Mouse (Mus musculus): Measurements from ENCODE around the gene Nacad. TPM values are rescaled to one million over a fixed set of nuclear protein-coding genes. Genes with fewer than 3 reads are reported as not detected.

Nacad gene
- polyA plus RNA-seq, 1 experiment: not detected

DNA sequence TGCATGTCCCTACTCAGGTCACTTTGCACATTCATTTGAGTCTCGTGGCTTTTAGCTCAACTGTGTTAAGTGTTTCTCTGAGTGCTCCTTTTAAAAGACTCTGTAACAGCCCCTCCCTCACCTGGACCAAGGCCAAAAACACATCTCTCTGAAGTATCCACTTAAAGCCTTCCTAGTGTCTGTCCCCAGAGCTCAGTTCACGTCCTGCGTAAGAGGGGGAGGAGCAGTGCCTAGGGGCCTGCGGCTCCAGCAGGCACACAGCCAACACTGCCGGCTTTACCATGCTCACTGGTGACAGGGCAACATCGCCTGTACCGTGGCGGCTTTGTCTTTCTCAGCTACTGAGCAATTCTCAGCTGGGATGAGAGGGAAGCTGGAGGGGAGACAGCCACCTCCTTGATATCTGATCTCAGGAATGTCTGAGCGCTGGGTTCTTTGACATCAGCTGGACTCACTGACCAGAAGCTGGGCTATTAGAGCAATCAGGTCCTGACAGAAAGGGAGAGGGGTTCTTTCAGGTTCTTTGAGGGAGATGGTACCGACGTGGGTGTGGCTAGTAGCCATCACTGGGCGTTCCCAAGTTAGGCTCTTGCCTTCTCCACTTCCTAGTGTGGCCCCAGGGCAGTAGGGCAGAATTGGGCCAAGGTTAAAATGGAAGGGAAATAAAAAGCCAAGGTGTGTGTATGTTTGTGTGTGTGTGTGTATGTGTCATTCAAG is 1.8 kb downstream of the Nacad start:
- TF ChIP-seq CTCF (IDR thresholded peaks at IDR 0.05; ENCODE audit: low read depth, low read length): no peak
- no peak for TF ChIP-seq POLR2A (IDR thresholded peaks at IDR 0.05; ENCODE audit: borderline replicate concordance, low read depth, low read length)
- Histone ChIP-seq H3K27ac (ENCODE audit: insufficient read depth, low read depth, low read length) (no peak overlapping the region), H3K4me1 (ENCODE audit: control insufficient read depth, insufficient read depth, low read length) (no peaks in the 10 kb centered on the region), H3K4me3 (ENCODE audit: insufficient read depth, low read length) (no peak overlapping the region)

- Histone ChIP-seq H3K4me3 (ENCODE audit: insufficient read depth, low read length) (no peak overlapping the region), H3K27ac (ENCODE audit: insufficient read depth, low read depth, low read length) (no peak overlapping the region), H3K4me1 (ENCODE audit: control insufficient read depth, insufficient read depth, low read length) (no peaks in the 10 kb centered on the region)
- TF ChIP-seq POLR2A (IDR thresholded peaks at IDR 0.05; ENCODE audit: borderline replicate concordance, low read depth, low read length) (no peak), CTCF (IDR thresholded peaks at IDR 0.05; ENCODE audit: low read depth, low read length) (no peak)
Observed at GRCm38 (mm10) chr11:6603224-6603623, 2.6 kb downstream of the Nacad start.

- H3K4me3 ChIP-seq (ENCODE audit: insufficient read depth, low read length): no peak overlapping the region
- no peak overlapping the region for H3K27ac ChIP-seq (ENCODE audit: insufficient read depth, low read depth, low read length)
- no peaks in the 10 kb centered on the region for H3K4me1 ChIP-seq (ENCODE audit: control insufficient read depth, insufficient read depth, low read length)
- TF ChIP-seq POLR2A (IDR thresholded peaks at IDR 0.05; ENCODE audit: borderline replicate concordance, low read depth, low read length) (no peak), CTCF (IDR thresholded peaks at IDR 0.05; ENCODE audit: low read depth, low read length) (no peak)
Observed at GRCm38 (mm10) chr11:6602662-6603061, 3.2 kb downstream of the Nacad start.

DNA sequence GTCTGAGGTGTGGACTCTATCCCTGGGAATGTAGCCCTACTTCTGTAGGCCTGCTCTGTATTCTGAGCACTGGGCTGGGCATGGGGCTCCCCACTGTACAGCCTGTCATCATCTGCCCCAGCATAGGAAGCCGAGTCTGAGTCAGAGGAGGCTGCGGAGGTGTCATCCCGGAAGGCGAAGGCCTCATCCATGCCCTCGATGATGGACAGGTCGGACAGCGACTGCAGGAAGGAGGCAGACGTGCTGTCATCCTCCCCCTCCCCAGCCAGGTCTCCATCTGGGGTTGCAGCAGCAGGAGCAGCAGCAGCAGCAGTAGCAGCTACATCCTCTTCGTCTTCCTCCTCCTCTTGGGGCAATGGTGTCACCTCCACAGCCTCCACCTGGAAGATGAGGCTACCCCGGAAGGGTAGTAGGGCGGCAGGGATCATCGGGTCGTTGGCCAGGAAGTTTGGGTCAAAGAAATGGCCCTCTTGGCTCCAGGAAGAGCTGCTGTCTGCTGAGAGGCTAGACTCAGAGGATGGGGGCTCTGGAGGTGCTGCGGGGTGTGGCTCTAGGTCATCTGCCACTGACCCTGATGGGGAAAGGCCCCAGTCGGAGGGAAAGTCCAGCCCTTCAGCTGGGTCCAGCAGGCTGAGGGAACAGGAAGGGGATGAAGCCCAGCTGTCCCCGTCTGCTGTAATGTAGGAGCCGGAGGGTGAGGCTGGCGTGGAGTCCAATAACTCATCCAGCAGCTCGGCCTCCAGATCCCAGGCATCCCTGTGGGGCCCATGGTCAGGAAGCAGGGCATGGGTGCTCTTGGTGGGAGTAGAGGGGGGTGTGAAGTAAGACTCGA is 4.0 kb downstream of the Nacad start:
- Histone ChIP-seq H3K4me3 (ENCODE audit: insufficient read depth, low read length) (no peak overlapping the region), H3K27ac (ENCODE audit: insufficient read depth, low read depth, low read length) (no peak overlapping the region), H3K4me1 (ENCODE audit: control insufficient read depth, insufficient read depth, low read length) (no peaks in the 10 kb centered on the region)
- TF ChIP-seq POLR2A (IDR thresholded peaks at IDR 0.05; ENCODE audit: borderline replicate concordance, low read depth, low read length): no peak
- TF ChIP-seq CTCF (IDR thresholded peaks at IDR 0.05; ENCODE audit: low read depth, low read length): no peak

DNA sequence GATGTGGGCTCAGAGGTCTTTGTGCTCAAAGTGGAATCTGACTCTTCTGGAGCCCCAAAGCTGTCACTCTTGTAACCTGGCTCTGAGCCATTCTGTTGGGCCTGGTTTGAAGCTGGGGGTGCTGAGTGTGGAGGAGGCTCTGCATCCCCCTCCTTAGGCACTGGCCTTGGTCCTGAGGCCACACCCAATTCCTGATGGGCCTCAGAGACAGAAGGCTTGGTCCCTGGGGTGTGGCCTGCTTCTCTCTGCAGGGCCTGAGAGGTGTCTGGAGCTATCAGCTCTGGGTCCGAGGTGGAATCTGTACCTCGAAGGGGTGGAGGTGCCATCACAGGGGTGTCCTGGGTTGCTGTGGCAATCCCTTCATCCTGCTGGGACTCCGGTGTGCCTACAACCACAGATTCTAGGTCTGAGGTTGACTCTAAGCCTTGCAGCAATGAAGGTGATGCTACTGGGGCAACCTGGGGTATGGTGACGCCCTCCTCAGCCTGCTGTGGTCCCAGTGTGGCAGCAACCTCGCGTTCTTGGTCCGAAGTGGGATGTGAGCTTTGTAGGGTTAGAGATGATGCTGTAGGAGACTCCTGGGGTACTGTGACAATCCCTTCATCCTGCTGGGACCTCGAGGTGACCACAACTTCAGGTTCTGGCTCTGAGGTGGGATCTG is 5.4 kb downstream of the Nacad start:
- no peak overlapping the region for H3K4me3 ChIP-seq (ENCODE audit: insufficient read depth, low read length)
- H3K4me1 ChIP-seq (ENCODE audit: control insufficient read depth, insufficient read depth, low read length): no peaks in the 10 kb centered on the region
- no peak for TF ChIP-seq POLR2A (IDR thresholded peaks at IDR 0.05; ENCODE audit: borderline replicate concordance, low read depth, low read length)
- TF ChIP-seq CTCF (IDR thresholded peaks at IDR 0.05; ENCODE audit: low read depth, low read length): no peak
- H3K27ac ChIP-seq (ENCODE audit: insufficient read depth, low read depth, low read length): no peak overlapping the region

DNA sequence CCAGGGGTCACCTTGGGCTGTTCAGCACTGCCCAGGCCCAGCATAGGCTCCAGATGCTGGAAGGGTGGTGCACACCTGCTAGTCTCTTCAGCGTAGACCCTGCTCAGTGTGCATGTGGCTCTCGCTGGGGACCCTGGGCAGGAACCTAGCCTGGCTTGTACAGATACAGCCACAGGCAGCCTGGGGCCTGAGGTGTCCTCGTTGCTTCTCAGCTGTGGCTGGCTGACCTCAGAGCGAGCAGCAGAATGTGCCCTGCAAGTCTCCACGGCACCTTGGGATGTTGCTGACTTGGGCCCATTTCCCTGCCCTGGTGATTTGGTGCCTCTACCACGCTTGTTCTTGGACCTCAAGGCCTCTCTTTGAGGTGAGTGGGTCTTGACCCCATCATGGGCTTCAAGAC is 6.0 kb downstream of the Nacad start:
- Histone ChIP-seq H3K27ac (ENCODE audit: insufficient read depth, low read depth, low read length) (no peak overlapping the region), H3K4me3 (ENCODE audit: insufficient read depth, low read length) (no peak overlapping the region), H3K4me1 (ENCODE audit: control insufficient read depth, insufficient read depth, low read length) (no peaks in the 10 kb centered on the region)
- TF ChIP-seq CTCF (IDR thresholded peaks at IDR 0.05; ENCODE audit: low read depth, low read length) (no peak), POLR2A (IDR thresholded peaks at IDR 0.05; ENCODE audit: borderline replicate concordance, low read depth, low read length) (no peak)

GRCm38 (mm10) chr11:6599011-6599681 is 6.7 kb downstream of the Nacad start:
- no peaks in the 10 kb centered on the region for H3K4me1 ChIP-seq (ENCODE audit: control insufficient read depth, insufficient read depth, low read length)
- H3K27ac ChIP-seq (ENCODE audit: insufficient read depth, low read depth, low read length): no peak overlapping the region
- H3K4me3 ChIP-seq (ENCODE audit: insufficient read depth, low read length): no peak overlapping the region
- TF ChIP-seq CTCF (IDR thresholded peaks at IDR 0.05; ENCODE audit: low read depth, low read length): no peak
- TF ChIP-seq POLR2A (IDR thresholded peaks at IDR 0.05; ENCODE audit: borderline replicate concordance, low read depth, low read length): no peak

DNA sequence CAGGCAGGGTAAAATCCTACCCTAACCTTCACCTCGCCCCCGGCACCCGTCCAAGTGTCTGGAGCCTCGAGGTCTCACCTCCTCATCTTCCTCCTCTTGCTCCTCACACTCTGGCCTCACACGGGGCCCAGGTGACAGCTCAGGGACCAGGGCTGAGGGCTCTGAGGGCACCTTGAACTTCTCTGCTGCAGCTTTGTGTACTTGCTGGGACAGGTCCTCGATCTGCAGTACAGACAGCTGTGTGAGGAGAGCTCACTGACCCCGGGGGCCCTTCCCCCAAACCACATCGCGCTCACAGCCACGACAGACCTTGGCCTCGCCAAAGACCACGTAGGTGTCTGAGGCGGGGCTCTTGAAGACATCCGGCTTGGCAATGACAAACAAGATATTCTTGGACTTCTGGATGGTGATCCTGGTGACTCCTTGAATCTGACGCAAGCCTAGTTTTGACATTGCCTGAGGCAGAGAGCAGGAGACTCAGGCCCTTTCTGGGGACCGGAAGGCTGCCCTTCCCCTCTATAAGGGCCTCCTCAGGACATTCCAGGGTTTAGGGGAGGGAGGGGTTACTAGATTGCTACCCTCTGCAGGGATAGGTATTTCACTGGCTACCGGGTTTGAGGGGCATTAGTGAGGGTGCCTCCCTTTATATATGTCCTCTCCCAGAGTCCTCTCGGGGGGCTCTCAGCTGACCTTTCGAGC is 7.5 kb downstream of the Nacad start:
- no peak for TF ChIP-seq CTCF (IDR thresholded peaks at IDR 0.05; ENCODE audit: low read depth, low read length)
- TF ChIP-seq POLR2A (IDR thresholded peaks at IDR 0.05; ENCODE audit: borderline replicate concordance, low read depth, low read length): no peak
- no peaks in the 10 kb centered on the region for H3K4me1 ChIP-seq (ENCODE audit: control insufficient read depth, insufficient read depth, low read length)
- no peak overlapping the region for H3K4me3 ChIP-seq (ENCODE audit: insufficient read depth, low read length)
- no peak overlapping the region for H3K27ac ChIP-seq (ENCODE audit: insufficient read depth, low read depth, low read length)

GRCm38 (mm10) chr11:6597523-6597922 is 8.3 kb downstream of the Nacad start:
- no peak overlapping the region for H3K27ac ChIP-seq (ENCODE audit: insufficient read depth, low read depth, low read length)

More at GRCm38 (mm10) chr11:6597523-6597922, 8.3 kb downstream of the Nacad start:
- TF ChIP-seq CTCF (IDR thresholded peaks at IDR 0.05; ENCODE audit: low read depth, low read length) (no peak), POLR2A (IDR thresholded peaks at IDR 0.05; ENCODE audit: borderline replicate concordance, low read depth, low read length) (no peak)
- no peak overlapping the region for H3K4me3 ChIP-seq (ENCODE audit: insufficient read depth, low read length)
- H3K4me1 ChIP-seq (ENCODE audit: control insufficient read depth, insufficient read depth, low read length): no peaks in the 10 kb centered on the region

All from bone marrow macrophage, adult 2 months (primary cell).